Mouse (Mus musculus) cerebellum, adult 9-11 months (tissue): Measurements from ENCODE around the gene Wdr54.

ENCODE experiments used
- DNase-seq: peaks from one replicate; pipeline ENCODE4 v3.0.0; 2022

Wdr54 gene

GRCm38 (mm10) chr6:83101688-83102556 lies 54.3 kb downstream of the Wdr54 start:
- DNase-seq, result peak; percentile 69

- DNase-seq, result peak; percentile 94
Observed at GRCm38 (mm10) chr6:83101316-83101687, 54.9 kb downstream of the Wdr54 start, which contains the start of the genes Ccdc142 and Gm42688. Gene Ccdc142 (plus strand): TSS chr6:83101601. Gene Gm42688 (plus strand): TSS chr6:83101617.
